Mouse (Mus musculus) cerebellum, adult 2 months (tissue): ENCODE results near the gene Has1.

Experiments
- CTCF ChIP-seq: fragments of 200-500 bp; IDR thresholded peaks from 2 replicates; pipeline ENCODE4 v1.5.1; 2011; ENCODE audit warnings: low read depth, mild to moderate bottlenecking, control low read depth, low read length, moderate library complexity, borderline replicate concordance; ENCODE audit not compliant: insufficient read depth
- POLR2A ChIP-seq: fragments of 200-500 bp; IDR thresholded peaks from 2 replicates; pipeline ENCODE4 v1.6.1; 2011; ENCODE audit warnings: low read length, control low read depth, borderline replicate concordance; ENCODE audit not compliant: insufficient read depth

GRCm38 (mm10) chr17:17883840-17884239 lies 28.8 kb upstream of the Has1 start, which contains the start of gene Fpr1:
- TF ChIP-seq POLR2A (no peak), CTCF (no peak)
